Mouse (Mus musculus) hindbrain, embryonic 11.5 days (tissue): ENCODE measurements around the gene Dnah7a. TPM values are rescaled to one million over a fixed set of nuclear protein-coding genes. Genes with fewer than 3 reads are reported as not detected.
"Not testable (repeated sequence)": the region's sequence is repeated elsewhere in the genome, so short reads cannot be mapped to it uniquely, and the experiment has no call there.

Experiments used
- ATAC-seq: fragments of 200-750 bp; cut with Nextera tagmentation; 2 replicates; pipeline ENCODE4 v1.8.0; 2017; ENCODE audit warnings: mild to moderate bottlenecking, moderate TSS enrichment, moderate library complexity; ENCODE audit not compliant: low FRiP score
- DNase-seq: peaks from one replicate; pipeline ENCODE4 v3.0.0-alpha.2; 2015; ENCODE audit warnings: low spot score
- H3K27ac ChIP-seq: fragments of 300-500 bp; sonication (generic); 2 replicates; pipeline ENCODE4 v1.5.1; 2014; ENCODE audit warnings: mild to moderate bottlenecking, low read depth, low read length
- H3K27me3 ChIP-seq: fragments of 300-500 bp; sonication (generic); 2 replicates; pipeline ENCODE4 v1.6.1; 2014; ENCODE audit warnings: mild to moderate bottlenecking, low read length, moderate library complexity, mixed read lengths; ENCODE audit not compliant: control insufficient read depth, insufficient read depth
- H3K36me3 ChIP-seq: fragments of 300-500 bp; sonication (generic); 2 replicates; pipeline ENCODE4 v1.6.1; 2014; ENCODE audit warnings: mild to moderate bottlenecking, low read length, moderate library complexity, mixed read lengths; ENCODE audit not compliant: control insufficient read depth, insufficient read depth
- H3K4me1 ChIP-seq: fragments of 300-500 bp; sonication (generic); replicated peaks from 2 replicates; pipeline ENCODE4 v1.6.1; 2014; ENCODE audit warnings: low read length, mixed read lengths; ENCODE audit not compliant: control insufficient read depth, insufficient read depth
- H3K4me2 ChIP-seq: fragments of 300-500 bp; sonication (generic); replicated peaks from 2 replicates; pipeline ENCODE4 v1.6.1; 2014; ENCODE audit warnings: mild to moderate bottlenecking, low read depth, low read length
- H3K4me3 ChIP-seq: fragments of 300-500 bp; sonication (generic); 2 replicates; pipeline ENCODE4 v1.5.1; 2014; ENCODE audit warnings: low read depth, low read length
- H3K9ac ChIP-seq: fragments of 300-500 bp; sonication (generic); 2 replicates; pipeline ENCODE4 v1.6.1; 2014; ENCODE audit warnings: low read depth, low read length
- H3K9me3 ChIP-seq: fragments of 300-500 bp; sonication (generic); 2 replicates; pipeline ENCODE4 v1.6.1; 2016; ENCODE audit warnings: low read length; ENCODE audit not compliant: control insufficient read depth
- WGBS: fragments of 180-500 bp; shearing (Covaris S2); extraction: QIAGEN DNeasy Blood & Tissue Kit; methylation state at CpG from one replicate; pipeline ENCODE4 v1.1.7; 2014; 5-methylcytosine and 5-hydroxymethylcytosine counted together
- polyA plus RNA-seq: library from polyadenylated mRNA; unstranded; fragments of >200 nt; fragmentation: Nextera tagmentation; extraction: Ambion mirVana; gene quantifications from 2 replicates; pipeline ENCODE4 v1.2.1, GENCODE M21; 2014

Gene Dnah7a
- polyA plus RNA-seq, 1 experiment from 2014 or later, result 8.5 TPM

GRCm38 (mm10) chr1:53384085-53384688, 322.4 kb downstream of the Dnah7a start:
- H3K4me3 ChIP-seq, result no peak overlapping the region
- H3K9me3 ChIP-seq, result no peaks in the 10 kb centered on the region
- no peak for ATAC-seq
- H3K36me3 ChIP-seq, result no peaks in the 10 kb centered on the region
- no peak for DNase-seq
- H3K27ac ChIP-seq, result no peak overlapping the region
- 88% methylated on average over 6 of the region's 6 CpGs for WGBS
- H3K27me3 ChIP-seq, result no peaks in the 10 kb centered on the region
- H3K9ac ChIP-seq, result no peak overlapping the region
- H3K4me2 ChIP-seq, result no peak overlapping the region
- no peaks in the 10 kb centered on the region for H3K4me1 ChIP-seq

DNA sequence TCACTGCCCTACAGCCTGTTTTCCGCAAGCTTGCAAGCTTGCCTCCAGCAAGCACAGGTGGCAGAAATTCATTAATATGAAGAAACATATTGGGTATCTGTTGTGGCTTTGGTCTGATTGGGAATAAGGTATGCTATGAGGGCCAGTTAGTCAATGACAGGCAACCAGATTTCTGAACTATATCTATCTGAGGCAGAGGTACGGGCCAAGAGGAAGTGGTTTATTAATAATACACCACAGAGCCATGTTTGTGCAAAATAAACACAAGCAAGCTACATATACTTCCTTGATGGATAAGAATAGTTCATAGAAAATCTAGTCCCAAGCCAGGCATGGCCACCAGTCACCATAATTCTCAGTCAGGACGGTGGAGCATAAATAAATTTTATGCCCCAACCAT, 328.9 kb downstream of the Dnah7a start:
- no peak overlapping the region for H3K4me2 ChIP-seq
- ATAC-seq (no peak), DNase-seq (no peak)
- 74% methylated on average over 3 of the region's 3 CpGs for WGBS
- H3K4me1 ChIP-seq, result no peaks in the 10 kb centered on the region
- H3K36me3 ChIP-seq, result no peaks in the 10 kb centered on the region
- no peak overlapping the region for H3K9ac ChIP-seq
- H3K4me3 ChIP-seq, result no peak overlapping the region
- no peaks in the 10 kb centered on the region for H3K27me3 ChIP-seq
- H3K9me3 ChIP-seq, result no peaks in the 10 kb centered on the region
- no peak overlapping the region for H3K27ac ChIP-seq

DNA sequence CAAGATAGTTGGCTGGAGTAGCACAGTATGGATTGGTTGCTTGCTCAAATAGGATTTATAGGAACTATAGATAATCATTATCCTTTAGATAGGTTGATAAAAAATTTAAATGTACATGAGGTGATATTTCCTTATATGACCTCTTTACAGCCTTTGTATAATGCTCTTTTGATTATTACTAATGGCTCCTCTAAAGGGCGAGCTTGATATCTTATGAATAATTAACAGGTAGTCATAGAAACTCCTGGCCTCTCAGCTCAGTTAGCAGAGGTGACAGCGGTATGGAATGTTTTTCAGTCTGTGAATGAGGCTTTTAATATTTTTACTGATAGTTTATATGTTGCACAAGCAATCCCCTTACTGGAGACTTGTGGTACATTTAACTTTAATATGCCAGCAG, 330.6 kb downstream of the Dnah7a start:
- not testable (repeated sequence) for DNase-seq, H3K9ac ChIP-seq, H3K27ac ChIP-seq, H3K27me3 ChIP-seq, H3K9me3 ChIP-seq, H3K4me3 ChIP-seq, ATAC-seq, H3K4me1 ChIP-seq, H3K36me3 ChIP-seq, H3K4me2 ChIP-seq
- 84% methylated on average over 2 of the region's 2 CpGs for WGBS

- Histone ChIP-seq H3K4me3 (no peak overlapping the region), H3K27me3 (no peaks in the 10 kb centered on the region), H3K4me1 (no peaks in the 10 kb centered on the region), H3K27ac (no peak overlapping the region), H3K9ac (no peak overlapping the region), H3K4me2 (no peak overlapping the region), H3K9me3 (no peaks in the 10 kb centered on the region), H3K36me3 (no peaks in the 10 kb centered on the region)
- ATAC-seq (no peak), DNase-seq (no peak)
Measured at GRCm38 (mm10) chr1:53358988-53359387, 347.6 kb downstream of the Dnah7a start.

DNA sequence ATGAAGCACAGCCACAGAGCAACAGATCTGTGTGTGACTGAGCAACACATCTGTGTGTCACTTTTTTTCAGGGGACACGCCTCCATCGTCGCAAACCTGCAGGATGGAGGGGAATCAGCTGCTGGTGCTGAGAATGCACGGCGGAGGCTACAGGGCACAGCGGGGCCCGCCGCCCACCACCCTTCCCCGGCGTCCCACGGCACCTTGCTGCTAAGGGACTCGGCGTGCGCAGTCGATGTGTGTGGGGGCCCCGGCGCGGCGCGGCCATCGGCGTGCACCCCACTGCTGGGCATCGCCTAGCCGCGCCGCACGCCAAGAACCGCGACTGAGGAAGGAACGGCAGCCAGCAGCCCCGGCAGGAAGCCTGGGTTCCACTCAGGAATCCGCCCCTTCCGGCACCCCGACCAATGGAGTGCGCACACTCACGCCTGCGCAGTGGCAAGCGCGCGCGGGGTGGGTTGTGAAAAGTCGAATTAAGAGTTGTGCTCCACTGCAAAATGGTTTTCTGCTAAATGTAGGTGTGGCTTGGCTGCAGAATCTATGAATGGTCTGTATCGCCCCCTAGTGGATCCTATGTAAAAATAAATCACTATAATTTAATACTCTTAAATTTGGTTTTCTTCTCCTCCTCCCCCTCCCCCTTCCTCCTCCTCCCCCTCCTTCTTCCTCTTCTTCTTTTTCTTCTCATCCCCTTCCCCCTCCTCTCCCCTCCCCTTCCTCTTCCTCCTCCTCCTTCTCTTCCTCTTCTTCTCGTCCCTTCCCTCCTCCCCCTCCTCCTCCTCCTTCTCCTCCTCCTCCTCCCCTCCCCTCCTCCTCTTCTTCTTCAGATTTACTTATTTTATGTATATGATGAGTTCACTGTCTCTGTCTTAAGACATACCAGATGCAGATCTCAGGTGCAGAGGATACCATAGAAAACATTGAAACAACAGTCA, 354.0 kb downstream of the Dnah7a start, which contains the start of the genes Asdurf, Gm28551 and Asnsd1:
Gene Asdurf (minus strand): TSS at position 293 of the 935 bp plus-strand sequence.
Gene Gm28551 (minus strand): TSS at position 341 of the 935 bp plus-strand sequence.
Gene Asnsd1 (minus strand): TSS at position 426 of the 935 bp plus-strand sequence.
- Histone ChIP-seq H3K36me3 (peaks cover 5% of the 10 kb centered on the region; the same call in 1 of the 2 replicates), H3K27ac (peak within 1 kb of the TSS; percentile 85), H3K9me3 (no peaks in the 10 kb centered on the region), H3K4me2 (peak within 1 kb of the TSS; percentile 50), H3K27me3 (no peaks in the 10 kb centered on the region), H3K4me1 (no peaks in the 10 kb centered on the region), H3K4me3 (peak within 1 kb of the TSS; percentile 81), H3K9ac (peak within 1 kb of the TSS; percentile 96)
- DNase-seq (peak; percentile 97), ATAC-seq (peak; percentile 100)
- WGBS, result under 1% methylated on average over 43 of the region's 44 CpGs

Other genes starting within 250 kb of the Dnah7a start
- 11.1 and 12.4 TPM in 2 replicates for gene Stk17b, start 78.4 kb upstream of the Dnah7a start, polyA plus RNA-seq